Mouse (Mus musculus) regulatory T cell (primary cell): Measurements from ENCODE around the gene Trrap.

Source experiments
- in situ Hi-C: fragments of 300-600 bp; cut with MboI, MseI; formaldehyde crosslinking; loops from one replicate; pipeline ENCODE4 v1.15.1; 2025; ENCODE audit warnings: high pct_unique_total_duplicates

Gene Trrap

DNA sequence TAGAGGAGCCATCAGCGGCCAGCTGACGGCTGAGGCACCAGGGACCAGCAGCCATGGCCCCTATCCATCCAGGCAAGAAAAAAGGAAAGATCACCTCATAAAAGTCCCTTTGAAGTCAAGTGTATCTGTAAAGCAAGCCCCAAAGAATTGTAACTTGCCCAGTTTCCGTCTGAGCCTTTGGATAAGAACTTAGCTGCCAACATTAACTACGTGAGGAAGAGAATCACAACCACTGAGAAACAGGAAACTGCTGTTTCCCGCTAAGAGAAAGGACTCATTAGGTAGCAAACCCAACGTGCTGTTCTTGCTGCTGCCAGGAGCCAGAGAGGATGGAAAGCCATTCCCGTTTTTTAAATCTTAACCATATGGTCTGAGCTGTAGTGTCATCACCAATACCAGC lies 103.2 kb downstream of the Trrap start:
- in situ Hi-C loops: no loop called here

DNA sequence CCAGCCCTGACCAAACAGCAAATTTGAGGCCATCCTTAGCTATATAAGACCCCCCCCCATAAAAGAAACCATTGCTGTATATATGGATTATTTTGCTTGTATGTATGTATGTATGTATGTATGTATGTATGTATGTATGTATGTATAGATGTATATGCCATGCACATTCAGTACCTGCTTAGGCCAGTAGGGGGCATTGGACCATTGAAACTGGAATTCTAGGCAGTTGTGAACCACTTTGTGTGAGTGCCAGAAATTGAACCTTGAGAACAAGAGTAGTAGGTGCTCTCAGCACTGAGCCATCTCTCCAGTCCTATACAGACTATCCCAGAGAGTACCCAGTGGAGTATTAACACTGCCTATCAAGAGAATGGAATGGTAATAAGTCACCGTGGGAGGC lies 104.2 kb downstream of the Trrap start:
- in situ Hi-C loops: no loop called here

DNA sequence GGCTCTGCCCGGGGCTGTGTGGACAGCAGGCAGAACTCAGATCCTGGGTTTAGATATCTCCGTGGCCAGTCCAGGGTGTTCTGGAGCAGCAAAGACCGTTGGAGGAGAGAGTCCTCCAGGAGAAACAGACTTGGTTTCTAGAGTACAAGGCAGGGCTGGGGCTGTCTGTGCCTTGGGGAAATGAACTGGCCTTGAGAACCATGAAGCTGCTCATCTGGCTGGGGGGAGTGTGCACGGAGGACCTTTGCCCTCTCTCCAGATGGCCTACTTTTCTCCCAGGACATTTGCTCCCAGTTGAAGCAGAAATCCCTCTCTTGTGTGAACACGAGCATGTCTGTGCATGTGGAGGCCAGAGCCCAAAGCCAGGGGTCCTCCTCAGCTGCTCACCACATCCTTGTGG lies 104.8 kb downstream of the Trrap start:
- in situ Hi-C loops: no loop called here

DNA sequence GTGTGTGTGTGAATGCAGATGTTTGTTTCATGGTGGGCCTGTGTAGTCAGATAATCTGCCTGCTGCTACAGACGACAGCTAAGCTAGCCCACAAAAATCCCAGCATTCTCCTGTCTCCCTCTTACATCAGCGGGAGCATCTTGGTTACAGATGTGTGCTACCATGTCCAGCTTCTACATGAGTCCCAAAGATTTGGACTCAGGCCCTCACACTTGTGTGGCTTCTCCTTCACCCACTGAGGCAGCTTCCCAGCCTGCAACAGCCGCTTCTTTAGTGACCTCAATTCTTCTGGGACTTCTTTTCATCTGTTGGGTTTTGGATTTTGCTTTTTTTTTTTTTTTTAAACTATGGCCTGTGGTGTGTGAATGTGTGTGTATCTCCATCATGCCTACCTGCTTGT lies 105.3 kb downstream of the Trrap start:
- in situ Hi-C loops: no loop called here

DNA sequence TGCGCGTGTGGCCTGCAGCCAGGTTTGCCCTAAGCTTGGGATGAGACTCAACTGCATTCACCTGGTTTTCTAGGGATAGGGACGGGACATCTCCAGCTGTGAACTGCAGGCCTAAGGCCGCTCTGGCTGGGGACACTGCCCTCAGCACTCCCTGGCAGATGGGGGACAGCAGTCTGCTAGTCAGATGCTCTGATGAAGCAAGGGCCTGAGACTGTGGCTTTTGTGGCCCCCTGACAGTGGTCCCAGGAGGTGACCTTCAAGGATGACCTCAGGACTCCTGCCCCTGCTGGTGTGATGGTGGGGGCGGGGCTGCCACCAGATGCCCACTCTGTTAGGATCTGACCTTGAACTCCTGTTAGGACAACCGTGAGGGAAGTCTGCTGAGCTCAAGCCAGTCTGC lies 107.7 kb downstream of the Trrap start:
- in situ Hi-C loops: loop anchor here (5.0 kb wide), 1 partner anchor 97 kb away; no protein-coding TSS in a partner anchor

DNA sequence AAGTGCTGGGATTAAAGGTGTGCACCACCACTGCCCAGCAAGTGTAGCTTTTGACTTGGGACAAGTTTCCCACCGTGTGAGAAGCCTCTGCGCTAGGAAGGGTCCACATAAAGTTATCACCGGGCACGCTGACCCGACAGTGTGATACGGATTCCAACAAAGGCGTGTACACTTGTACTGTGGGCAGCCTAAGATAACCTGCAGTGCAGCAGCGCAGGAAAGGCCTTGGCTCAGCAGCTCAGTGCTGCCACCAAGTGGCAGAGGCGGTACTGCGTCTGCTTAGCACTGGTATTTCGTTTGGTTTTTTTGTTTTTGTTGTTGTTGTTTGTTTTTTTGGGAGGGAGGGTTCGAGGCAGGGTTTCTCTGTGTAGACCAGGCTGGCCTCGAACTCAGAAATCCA lies 108.4 kb downstream of the Trrap start:
- in situ Hi-C loops: loop anchor here (5.0 kb wide), 1 partner anchor 96 kb away; no protein-coding TSS in a partner anchor

DNA sequence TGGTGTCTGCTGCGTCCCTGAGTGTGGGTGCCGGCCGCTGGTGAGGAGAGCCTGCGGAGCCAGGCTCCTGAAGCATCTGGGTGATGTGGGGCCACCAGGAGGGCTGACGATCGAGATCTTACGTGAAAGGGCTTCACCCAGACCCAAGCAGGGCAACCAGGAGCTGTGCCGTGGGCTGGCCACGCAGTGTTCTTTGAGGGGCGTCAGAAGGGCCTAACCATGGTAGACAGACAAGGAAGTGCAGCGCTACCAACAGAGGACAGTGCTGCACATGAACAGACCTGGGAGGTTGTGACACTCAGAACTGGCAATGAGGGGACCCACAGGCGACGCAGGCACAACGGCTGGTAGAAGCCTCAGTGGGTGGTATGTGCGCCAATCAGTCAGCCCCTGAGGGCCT lies 109.5 kb downstream of the Trrap start:
- in situ Hi-C loops: loop anchor here (5.0 kb wide), 1 partner anchor 95 kb away; no protein-coding TSS in a partner anchor

DNA sequence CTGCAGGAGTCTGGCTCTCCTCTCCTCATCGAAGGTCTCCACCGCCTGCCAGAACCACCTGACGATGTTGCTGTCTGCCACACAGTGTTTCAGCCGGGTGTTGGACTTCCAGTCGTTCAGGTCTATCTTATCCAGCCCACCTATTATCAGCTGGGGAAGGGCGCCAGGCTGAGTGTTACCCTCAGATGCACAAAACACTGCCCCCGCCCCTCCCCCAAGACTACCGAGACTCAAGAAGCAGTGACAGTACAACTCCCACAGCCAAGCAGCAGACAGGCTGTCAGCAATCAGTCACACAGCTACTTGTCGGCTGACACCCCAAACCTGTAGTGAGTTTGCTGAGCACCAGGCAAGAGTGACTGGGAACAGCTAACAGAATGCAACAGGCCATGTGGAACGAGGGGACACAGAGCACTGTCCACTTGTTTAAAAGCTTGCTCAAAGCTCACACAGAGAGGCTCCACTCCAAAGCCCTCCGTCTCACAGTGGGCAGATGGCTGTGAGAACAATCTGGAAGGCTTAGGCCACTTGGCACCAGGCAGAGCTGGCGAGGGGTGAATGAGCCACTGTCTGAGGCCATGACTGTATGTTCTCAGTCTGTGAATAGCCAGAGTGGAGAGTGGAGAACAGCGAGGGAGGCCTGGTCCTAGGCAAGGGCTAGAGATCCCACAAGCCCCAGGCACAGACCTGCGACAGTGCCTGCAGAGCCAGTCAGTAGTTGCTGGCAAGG lies 114.3 kb downstream of the Trrap start:
- in situ Hi-C loops: no loop called here

DNA sequence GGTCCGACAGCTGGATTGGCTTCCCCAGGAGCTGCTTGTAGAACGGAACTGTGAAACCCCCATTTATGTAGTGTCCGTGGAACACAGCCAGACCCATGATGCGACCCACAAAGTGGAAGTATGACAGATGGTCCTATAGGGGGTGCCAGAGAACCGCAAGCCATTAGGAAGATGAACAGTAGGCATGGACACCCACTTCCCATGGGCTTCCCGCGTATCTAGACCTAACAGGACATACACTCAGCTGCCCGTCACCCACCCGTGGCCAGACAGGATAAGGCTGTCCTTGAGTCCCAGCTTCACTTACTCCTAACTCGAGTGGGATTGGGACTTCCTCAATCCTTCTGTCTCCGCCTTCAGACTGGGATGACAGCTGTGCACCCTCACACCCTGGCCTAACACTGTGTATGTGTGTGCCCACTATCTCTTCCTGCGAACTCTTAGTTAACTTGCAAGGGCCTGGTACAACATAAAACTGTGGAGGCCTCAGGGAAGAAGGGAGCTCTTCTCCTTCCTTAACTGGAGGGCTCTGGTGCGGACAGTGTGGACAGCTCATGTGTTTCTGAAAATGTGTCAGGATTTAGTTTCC lies 117.2 kb downstream of the Trrap start:
- in situ Hi-C loops: no loop called here

DNA sequence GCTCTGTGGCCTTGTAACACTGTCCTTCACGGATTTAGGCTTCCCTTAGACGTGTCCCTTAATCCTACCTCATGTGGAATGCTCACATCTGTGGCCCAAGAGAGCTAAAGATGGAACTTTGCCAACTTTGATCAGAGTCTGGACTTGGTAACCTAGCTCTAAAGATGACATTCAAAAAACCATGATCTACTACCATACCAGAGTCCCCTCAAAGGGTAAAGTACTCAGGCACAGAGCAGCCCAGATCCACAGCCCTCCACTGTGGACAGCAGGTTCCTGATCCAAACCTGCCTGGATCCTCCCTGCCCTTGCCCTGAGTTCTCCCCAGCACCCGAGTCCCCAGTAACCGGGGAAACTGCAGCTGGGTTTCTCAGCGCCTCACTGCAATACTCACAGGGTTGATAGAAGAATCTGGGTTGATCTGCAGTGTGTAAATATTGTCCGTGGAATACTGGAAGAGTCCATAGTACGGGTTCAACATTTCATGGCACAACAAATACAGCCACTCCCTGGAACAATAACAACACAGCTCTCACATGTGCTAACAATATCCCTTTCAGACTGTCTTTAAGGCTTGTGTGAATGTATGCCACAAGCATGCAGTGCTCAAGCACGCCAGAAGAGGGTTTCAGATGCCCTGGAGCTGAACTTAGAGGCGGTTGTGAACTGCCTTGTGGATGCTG lies 118.6 kb downstream of the Trrap start:
- in situ Hi-C loops: no loop called here

DNA sequence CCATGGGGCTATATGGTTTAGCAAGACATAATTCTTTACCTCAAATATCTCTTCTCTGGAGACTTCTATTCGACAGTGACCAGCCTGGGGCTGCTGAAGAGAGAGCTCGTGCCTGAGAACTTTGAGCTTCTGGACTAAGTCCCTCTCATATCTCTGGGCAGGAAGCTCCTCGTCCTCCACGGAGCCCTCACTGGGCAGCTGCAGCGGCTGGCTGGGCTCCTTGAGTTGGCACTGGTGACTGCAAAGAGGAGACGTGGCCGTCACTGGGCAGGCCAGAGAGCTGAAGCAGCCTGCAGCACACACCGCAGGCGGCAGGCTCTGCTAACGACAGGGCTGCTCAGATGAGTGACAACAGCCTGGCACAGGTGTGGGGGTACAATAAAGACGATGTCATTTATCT lies 123.7 kb downstream of the Trrap start:
- in situ Hi-C loops: loop anchor here (5.0 kb wide), 1 partner anchor 96 kb away; no protein-coding TSS in a partner anchor

DNA sequence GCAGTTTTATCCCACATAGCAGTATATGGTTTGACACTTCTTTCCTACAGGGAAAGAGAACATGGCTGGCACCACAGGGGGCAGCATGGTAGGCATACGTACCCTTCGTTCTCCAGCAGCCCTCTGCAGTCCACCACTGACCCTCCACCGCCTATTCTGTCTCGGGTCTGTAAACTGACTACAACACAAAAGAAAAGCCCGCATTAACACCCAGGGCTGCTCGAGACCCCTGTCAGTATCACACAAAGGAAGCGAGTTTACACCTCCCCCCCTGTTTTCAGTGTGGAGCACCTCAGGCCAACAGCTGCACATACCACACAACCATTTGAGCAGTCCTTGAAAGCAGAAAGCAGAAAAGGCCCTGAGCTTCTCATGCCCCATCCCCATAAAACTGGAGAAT lies 130.3 kb downstream of the Trrap start:
- in situ Hi-C loops: no loop called here

DNA sequence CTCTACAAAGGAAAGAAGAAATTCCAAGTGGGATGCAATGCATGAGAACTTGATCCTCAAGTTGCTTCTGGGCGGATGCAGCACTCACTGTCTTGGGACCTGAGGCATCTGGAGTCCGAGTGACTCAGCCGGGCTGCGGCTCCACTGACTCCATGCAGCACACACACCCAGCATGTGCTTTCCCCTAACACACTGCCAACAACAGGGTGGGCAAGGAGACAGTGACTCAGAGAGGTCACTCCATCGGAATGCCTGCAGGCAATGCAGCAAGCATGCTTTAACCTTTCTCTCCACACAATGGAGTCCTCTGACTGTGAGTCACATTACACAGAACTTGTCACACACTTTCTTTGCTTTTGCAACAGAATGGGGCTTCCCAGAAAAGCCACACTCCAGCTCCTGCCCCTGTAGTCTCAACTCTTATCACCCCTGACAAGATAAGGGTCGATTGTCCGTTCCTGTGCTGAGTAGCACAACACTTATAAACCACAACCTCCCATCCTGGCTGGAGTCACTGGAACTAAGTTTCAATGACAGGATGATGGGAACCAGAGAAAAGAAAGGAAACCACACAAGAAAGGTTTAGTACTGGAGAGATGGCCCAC lies 131.0 kb downstream of the Trrap start:
- in situ Hi-C loops: no loop called here

DNA sequence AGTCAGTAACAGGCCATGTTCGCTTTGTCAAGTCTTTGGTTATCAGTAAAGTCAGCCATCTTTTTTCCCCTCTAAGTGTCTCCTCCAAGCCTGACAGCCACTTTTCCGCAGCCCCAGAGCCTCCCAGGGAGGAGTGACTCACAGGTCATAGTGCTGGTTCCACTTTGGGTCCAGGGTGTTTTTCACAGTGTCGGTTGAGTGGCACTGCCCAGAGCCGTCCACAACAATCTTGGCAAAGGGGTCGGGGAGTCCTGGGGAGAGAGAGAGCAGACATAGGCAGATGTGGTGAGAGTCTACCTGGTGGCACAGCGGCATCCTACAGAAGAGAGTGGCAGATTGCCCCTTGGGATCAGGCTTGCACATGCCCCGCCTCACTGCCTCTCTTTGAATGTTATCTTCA lies 133.5 kb downstream of the Trrap start:
- in situ Hi-C loops: no loop called here

DNA sequence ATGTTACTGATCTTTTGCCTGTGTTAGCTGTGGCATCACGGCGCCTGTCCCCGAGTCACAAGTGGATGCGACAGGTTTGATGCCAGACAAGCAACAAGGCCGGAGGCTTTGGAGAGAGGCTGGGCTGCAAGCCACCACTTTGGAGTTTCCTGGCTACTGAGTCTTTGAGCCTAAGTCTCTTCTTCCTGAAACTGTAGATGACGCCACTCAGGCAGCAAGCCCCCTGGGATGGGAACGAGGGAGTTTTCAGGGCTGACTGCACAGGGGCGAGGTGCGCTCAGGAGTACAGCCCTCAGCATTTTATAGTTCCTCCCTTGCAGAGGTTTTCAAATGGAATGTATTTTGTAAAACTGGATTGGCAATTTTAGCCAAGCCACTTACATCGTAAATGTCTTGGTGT lies 134.3 kb downstream of the Trrap start:
- in situ Hi-C loops: no loop called here

DNA sequence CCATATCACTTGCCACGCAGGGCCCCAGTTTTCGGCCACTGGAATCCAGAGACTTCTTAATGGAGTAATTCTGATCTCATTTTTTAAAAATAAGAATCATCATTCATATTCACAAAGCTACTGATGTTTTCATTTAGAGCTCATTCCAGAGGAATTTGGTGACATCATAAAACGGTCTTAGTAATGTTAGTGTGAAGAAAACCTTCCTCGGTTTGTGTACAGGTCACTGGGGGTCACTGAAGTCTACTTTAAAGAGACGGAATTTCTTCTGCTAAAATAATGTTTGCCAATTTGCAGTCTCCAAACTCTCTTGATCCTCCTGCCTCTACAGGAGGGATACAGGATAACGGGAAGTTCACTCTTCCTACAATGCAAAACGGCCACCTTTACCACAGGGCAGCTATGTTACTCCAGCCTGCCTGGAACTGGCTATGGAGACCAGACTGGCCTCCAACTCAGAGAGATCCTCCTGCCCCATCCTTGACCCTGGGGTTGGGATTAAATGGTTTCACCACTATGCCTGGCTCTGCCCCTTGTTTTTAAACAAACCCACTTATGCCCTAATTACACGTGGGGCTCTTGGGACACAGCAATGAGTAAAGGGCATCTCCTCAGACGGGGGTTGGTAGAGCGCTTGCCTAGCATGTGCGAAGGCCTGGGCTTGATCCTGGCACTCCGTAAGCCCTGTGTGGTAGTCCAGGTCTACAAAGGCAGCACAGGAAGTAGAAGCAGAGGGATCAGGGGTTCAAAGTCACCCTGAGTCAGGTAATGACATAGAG lies 137.0 kb downstream of the Trrap start:
- in situ Hi-C loops: no loop called here

DNA sequence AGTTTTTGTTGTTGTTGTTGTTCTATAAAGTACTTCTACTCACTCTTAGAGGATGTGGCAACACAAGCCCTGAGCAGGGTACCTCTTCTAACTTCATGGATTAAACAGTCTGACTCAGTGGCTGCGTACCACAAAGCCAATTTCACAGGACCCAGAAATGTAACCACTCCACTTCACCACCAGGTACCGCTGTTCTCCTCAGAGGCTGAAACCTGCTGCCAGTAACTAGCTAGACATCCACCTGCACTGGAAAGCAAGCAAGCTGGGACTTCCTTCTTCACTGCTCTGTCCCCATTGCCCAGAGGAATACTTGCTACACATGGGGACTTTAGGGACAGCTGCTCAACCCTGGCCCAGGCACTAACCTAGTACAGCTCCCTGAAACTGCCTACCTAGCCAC lies 140.1 kb downstream of the Trrap start:
- in situ Hi-C loops: no loop called here
